In the genomic region with DNA sequence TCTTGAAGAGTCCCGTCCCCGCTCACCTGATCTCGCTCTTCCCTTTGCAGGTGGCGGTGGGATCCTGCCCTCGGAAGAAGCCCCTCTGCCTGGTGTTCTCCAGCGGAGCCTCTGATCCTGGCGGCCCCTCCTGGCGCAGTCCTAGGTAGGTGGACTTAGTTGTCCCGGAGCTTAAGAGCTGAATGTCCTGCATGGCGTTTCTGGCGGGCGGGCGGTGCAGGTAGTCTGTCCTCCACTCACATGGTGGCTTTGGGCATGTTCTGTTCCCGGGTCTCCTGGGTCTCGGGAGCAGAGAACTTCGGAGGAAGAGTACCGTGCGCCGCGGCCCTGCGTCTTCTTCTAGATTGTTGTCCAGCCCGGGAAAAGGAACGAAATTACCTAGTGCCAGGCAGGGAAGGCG, we compare ENCODE assay signal across 8 mouse cellular contexts. TPM values are rescaled to one million over a fixed set of nuclear protein-coding genes. Genes with fewer than 3 reads are reported as not detected.
DNase-seq lines count a peak whose midpoint lies in the region; ATAC-seq lines count a peak whose summit lies in the region.

No protein-coding gene starts in this region.

- H3K4me3 ChIP-seq in hindbrain, embryonic 11.5 days (ENCODE audit: low read depth, low read length) = peak overlapping the region; percentile 60
- peak overlapping the region; percentile 81 for H3K4me3 ChIP-seq in liver, embryonic 16.5 days (ENCODE audit: low read depth, low read length)
- peak overlapping the region; percentile 70 for H3K4me3 ChIP-seq in stomach, embryonic 16.5 days (replicated peaks; ENCODE audit: low read length)

- H3K36me3 ChIP-seq in hindbrain, embryonic 11.5 days (ENCODE audit: control insufficient read depth, insufficient read depth, low read length) = peaks cover 7% of the 10 kb centered on the region; the same call in 1 of the 2 replicates
- peaks cover 9% of the 10 kb centered on the region for H3K36me3 ChIP-seq in liver, embryonic 16.5 days (ENCODE audit: control insufficient read depth, insufficient read depth)
- H3K36me3 ChIP-seq in stomach, embryonic 16.5 days (ENCODE audit: control insufficient read depth, insufficient read depth, low read length) = 0 out of 2 replicates have a peak, but pooled peaks cover 3% of the 10 kb centered on the region

- no peak for ATAC-seq in hindbrain, embryonic 11.5 days (ENCODE audit: low FRiP score)
- peak; percentile 30 for ATAC-seq in liver, embryonic 16.5 days (ENCODE audit: low read depth)
- ATAC-seq in stomach, embryonic 16.5 days (ENCODE audit: insufficient read depth, low FRiP score) = peak; percentile 30; the same call in 1 of the 2 replicates

- peak; percentile 43 for DNase-seq in cerebellum, adult 8-10 months
- no peak for DNase-seq in cerebellum, adult 9-11 months
- peak; percentile 54 to 55 for DNase-seq in spleen, postnatal 10 days (ENCODE audit: low spot score in 2 of 2)
- no peak for DNase-seq in spleen, postnatal 4 days (ENCODE audit: low spot score in 2 of 2)
- no peak for DNase-seq in hindbrain, embryonic 11.5 days (ENCODE audit: low spot score)
- DNase-seq in thymus, postnatal 4 days = no peak

- H3K4me2 ChIP-seq in hindbrain, embryonic 11.5 days (replicated peaks; ENCODE audit: low read depth, low read length) = peak overlapping the region; percentile 91
- H3K4me2 ChIP-seq in liver, embryonic 16.5 days (ENCODE audit: low read depth, low read length) = peak overlapping the region; percentile 92
- H3K4me2 ChIP-seq in stomach, embryonic 16.5 days (ENCODE audit: low read depth, low read length) = peak overlapping the region; percentile 75

- H3K9ac ChIP-seq in hindbrain, embryonic 11.5 days (ENCODE audit: low read depth, low read length) = peak overlapping the region; percentile 73
- H3K9ac ChIP-seq in liver, embryonic 16.5 days (ENCODE audit: low read depth, low read length) = peak overlapping the region; percentile 89
- peak overlapping the region; percentile 90 for H3K9ac ChIP-seq in stomach, embryonic 16.5 days (ENCODE audit: low read length)

- H3K9me3 ChIP-seq in hindbrain, embryonic 11.5 days (ENCODE audit: control insufficient read depth, low read length) = no peaks in the 10 kb centered on the region
- no peaks in the 10 kb centered on the region for H3K9me3 ChIP-seq in liver, embryonic 16.5 days (replicated peaks; ENCODE audit: control insufficient read depth, low read length)
- H3K9me3 ChIP-seq in stomach, embryonic 16.5 days (replicated peaks; ENCODE audit: control insufficient read depth, low read length) = no peaks in the 10 kb centered on the region

- H3K27ac ChIP-seq in hindbrain, embryonic 11.5 days (ENCODE audit: low read depth, low read length) = peak overlapping the region; percentile 75; the same call in 1 of the 2 replicates
- 0 out of 2 replicates have a peak overlapping the region, but pooled peaks have one; percentile 8 for H3K27ac ChIP-seq in liver, embryonic 16.5 days (ENCODE audit: low read length)
- no peak overlapping the region for H3K27ac ChIP-seq in stomach, embryonic 16.5 days (ENCODE audit: low read length)

- H3K4me1 ChIP-seq in hindbrain, embryonic 11.5 days (replicated peaks; ENCODE audit: control insufficient read depth, insufficient read depth, low read length) = peaks cover 8% of the 10 kb centered on the region
- H3K4me1 ChIP-seq in liver, embryonic 16.5 days (ENCODE audit: control insufficient read depth, low read depth, low read length) = peaks cover 16% of the 10 kb centered on the region
- peaks cover 10% of the 10 kb centered on the region for H3K4me1 ChIP-seq in stomach, embryonic 16.5 days (ENCODE audit: control insufficient read depth, insufficient read depth, low read length)

- WGBS in hindbrain, embryonic 11.5 days = under 1% methylated on average over 23 of the region's 24 CpGs
- under 1% methylated on average over 24 of the region's 24 CpGs for WGBS in liver, embryonic 16.5 days (ENCODE audit: insufficient replicate concordance)
- WGBS in stomach, embryonic 16.5 days = under 1% methylated on average over 24 of the region's 24 CpGs

- H3K27me3 ChIP-seq in hindbrain, embryonic 11.5 days (ENCODE audit: control insufficient read depth, insufficient read depth, low read length) = no peaks in the 10 kb centered on the region
- no peaks in the 10 kb centered on the region for H3K27me3 ChIP-seq in liver, embryonic 16.5 days (ENCODE audit: control insufficient read depth, insufficient read depth, low read depth, low read length)
- no peaks in the 10 kb centered on the region for H3K27me3 ChIP-seq in stomach, embryonic 16.5 days (ENCODE audit: control insufficient read depth, insufficient read depth, low read length)

RNA-seq across cellular contexts. Expression of a gene that starts 0.3 kb away (rescaled TPM):
- 1.8 and 3.0 TPM in 2 replicates for polyA plus RNA-seq in hindbrain, embryonic 11.5 days (2014; fragmentation: Nextera tagmentation; extraction: Ambion mirVana)
- polyA plus RNA-seq in liver, embryonic 16.5 days (2015; fragmentation: Nextera tagmentation; extraction: Ambion mirVana) = 0.43 and 0.54 TPM in 2 replicates
- polyA plus RNA-seq in stomach, embryonic 16.5 days (2015; fragmentation: Nextera tagmentation; extraction: Ambion mirVana) = 2.1 and 3.2 TPM in 2 replicates

RNA-seq across cellular contexts. Expression of a gene that starts 0.5 kb away (rescaled TPM):
- 13.0 and 14.9 TPM in 2 replicates for polyA plus RNA-seq in hindbrain, embryonic 11.5 days (2014; fragmentation: Nextera tagmentation; extraction: Ambion mirVana)
- 6.1 and 6.3 TPM in 2 replicates for polyA plus RNA-seq in liver, embryonic 16.5 days (2015; fragmentation: Nextera tagmentation; extraction: Ambion mirVana)
- 11.7 and 11.9 TPM in 2 replicates for polyA plus RNA-seq in stomach, embryonic 16.5 days (2015; fragmentation: Nextera tagmentation; extraction: Ambion mirVana)

Comparison
In these comparisons a context has a peak if more than half of its experiments do, and no peak if none do; other contexts are left out.
1. DNase-seq: peak in cerebellum, adult 8-10 months (single experiment) and spleen, postnatal 10 days (2 of 2); none in cerebellum, adult 9-11 months (single experiment), spleen, postnatal 4 days (0 of 2), hindbrain, embryonic 11.5 days (single experiment) and thymus, postnatal 4 days (single experiment).
2. Peak in every context shown above with its lines, with median percentiles within 50 percentile points of each other: H3K4me2 ChIP-seq, H3K4me3 ChIP-seq and H3K9ac ChIP-seq.